Mouse (Mus musculus) CH12.LX (cell line): ENCODE measurements around the gene Mid1. TPM values are rescaled to one million over a fixed set of nuclear protein-coding genes. Genes with fewer than 3 reads are reported as not detected.

Source experiments
- DNase-seq: peaks from one replicate; pipeline ENCODE4 v3.0.0-alpha.2; 2013; ENCODE audit errors: extremely low read depth
- H3K27ac ChIP-seq: 2 replicates; pipeline ENCODE4 v1.5.1; 2012; ENCODE audit warnings: low read depth, mild to moderate bottlenecking, control low read depth, moderate library complexity; ENCODE audit not compliant: insufficient read depth
- H3K27me3 ChIP-seq: replicated peaks from 2 replicates; pipeline ENCODE3; 2012; ENCODE audit warnings: inconsistent platforms
- H3K36me3 ChIP-seq, 2 experiments: replicated peaks in 1 of 2; 2 replicates each; pipeline versions ENCODE3 to v1.6.1; 2012; ENCODE audit warnings: inconsistent platforms in 1 of 2, low read length in 1 of 2, mild to moderate bottlenecking in 1 of 2, mixed read lengths in 1 of 2, moderate library complexity in 1 of 2; ENCODE audit not compliant: control insufficient read depth in 1 of 2, insufficient read depth in 1 of 2
- H3K4me1 ChIP-seq, 2 experiments: 2 replicates each; pipeline ENCODE4 v1.6.1; 2012; ENCODE audit warnings: inconsistent platforms in 1 of 2, moderate library complexity in 1 of 2; ENCODE audit not compliant: insufficient read depth in 2 of 2, control insufficient read depth in 1 of 2
- H3K4me2 ChIP-seq: 2 replicates; pipeline ENCODE4 v1.6.1; 2012; ENCODE audit warnings: low read depth, mild to moderate bottlenecking, control low read depth; ENCODE audit not compliant: poor library complexity, insufficient read depth, severe bottlenecking
- H3K4me3 ChIP-seq, 3 experiments: fragments of 150-350 bp in 1 of 3; sonication (generic) in 1 of 3; replicated peaks in 1 of 3; 2 replicates each; pipeline versions ENCODE3 to v1.5.1; 2011 to 2012; ENCODE audit warnings: low read depth in 2 of 3, low read length in 2 of 3, mild to moderate bottlenecking in 2 of 3, moderate library complexity in 2 of 3, control low read depth in 1 of 3, improper control_type of control experiment in 1 of 3, inconsistent platforms in 1 of 3, mixed read lengths in 1 of 3; ENCODE audit not compliant: poor library complexity in 1 of 3
- H3K79me2 ChIP-seq: replicated peaks from 2 replicates; pipeline ENCODE4 v1.6.1; 2012; ENCODE audit warnings: mild to moderate bottlenecking, moderate library complexity; ENCODE audit not compliant: control insufficient read depth, poor library complexity, insufficient read depth, severe bottlenecking; ENCODE audit errors: extremely low read depth
- H3K9ac ChIP-seq: 2 replicates; pipeline ENCODE4 v1.6.1; 2012; ENCODE audit warnings: low read depth, mild to moderate bottlenecking, control low read depth, moderate library complexity; ENCODE audit not compliant: insufficient read depth
- H3K9me3 ChIP-seq: replicated peaks from 2 replicates; pipeline ENCODE3; 2012; ENCODE audit warnings: low read length, inconsistent platforms, mixed read lengths
- BHLHE40 ChIP-seq: IDR thresholded peaks from 2 replicates; pipeline ENCODE4 v1.6.1; 2011; ENCODE audit warnings: mild to moderate bottlenecking, low read depth, low read length, improper control_type of control experiment
- CHD2 ChIP-seq: IDR thresholded peaks from 2 replicates; pipeline ENCODE4 v1.6.1; 2011; ENCODE audit warnings: low read length, improper control_type of control experiment
- ETS1 ChIP-seq: conservative IDR thresholded peaks from 2 replicates; pipeline ENCODE4 v1.6.1; 2012; ENCODE audit warnings: low read depth, mild to moderate bottlenecking, inconsistent platforms, low read length, improper control_type of control experiment, moderate library complexity
- HCFC1 ChIP-seq: IDR thresholded peaks from 2 replicates; pipeline ENCODE4 v1.6.1; 2012; ENCODE audit warnings: low read depth, mild to moderate bottlenecking, inconsistent platforms, low read length, improper control_type of control experiment
- IRF4 ChIP-seq: IDR thresholded peaks from 2 replicates; pipeline ENCODE4 v1.6.1; 2014; ENCODE audit warnings: low read depth, mild to moderate bottlenecking, inconsistent platforms, low read length, improper control_type of control experiment
- JUND ChIP-seq: conservative IDR thresholded peaks from 2 replicates; pipeline ENCODE4 v1.6.1; 2011; ENCODE audit warnings: low read depth, low read length, improper control_type of control experiment
- MAX ChIP-seq: IDR thresholded peaks from 2 replicates; pipeline ENCODE4 v1.6.1; 2011; ENCODE audit warnings: low read length, improper control_type of control experiment
- MYC ChIP-seq: IDR thresholded peaks from 2 replicates; pipeline ENCODE4 v1.6.1; 2011; ENCODE audit warnings: low read depth, mild to moderate bottlenecking, improper control_type of control experiment, low read length
- NELFE ChIP-seq: IDR thresholded peaks from 2 replicates; pipeline ENCODE4 v1.6.1; 2011; ENCODE audit warnings: low read depth, low read length, improper control_type of control experiment
- NRF1 ChIP-seq: IDR thresholded peaks from 2 replicates; pipeline ENCODE4 v1.6.1; 2014; ENCODE audit warnings: low read depth, mild to moderate bottlenecking, inconsistent platforms, low read length, improper control_type of control experiment, moderate library complexity
- PAX5 ChIP-seq: IDR thresholded peaks from 2 replicates; pipeline ENCODE4 v1.6.1; 2012; ENCODE audit warnings: low read length, inconsistent platforms, mixed read lengths
- SIN3A ChIP-seq: IDR thresholded peaks from 2 replicates; pipeline ENCODE4 v1.6.1; 2012; ENCODE audit warnings: low read length, improper control_type of control experiment, inconsistent platforms
- SMC3 ChIP-seq: IDR thresholded peaks from 2 replicates; pipeline ENCODE4 v1.6.1; 2011; ENCODE audit warnings: low read depth, low read length, improper control_type of control experiment
- TBP ChIP-seq: conservative IDR thresholded peaks from 2 replicates; pipeline ENCODE4 v1.6.1; 2011; ENCODE audit warnings: low read depth, low read length, improper control_type of control experiment
- TCF12 ChIP-seq: IDR thresholded peaks from 2 replicates; pipeline ENCODE4 v1.6.1; 2014; ENCODE audit warnings: low read depth, mild to moderate bottlenecking, inconsistent platforms, low read length, improper control_type of control experiment
- USF1 ChIP-seq: IDR thresholded peaks from 2 replicates; pipeline ENCODE4 v1.6.1; 2014; ENCODE audit warnings: low read depth, mild to moderate bottlenecking, inconsistent platforms, low read length, improper control_type of control experiment
- ZC3H11A ChIP-seq: IDR thresholded peaks from 2 replicates; pipeline ENCODE4 v1.6.1; 2012; ENCODE audit warnings: low read depth, mild to moderate bottlenecking, inconsistent platforms, low read length, improper control_type of control experiment
- ZMIZ1 ChIP-seq: IDR thresholded peaks from 2 replicates; pipeline ENCODE4 v1.6.1; 2012; ENCODE audit warnings: low read depth, mild to moderate bottlenecking, inconsistent platforms, low read length, improper control_type of control experiment
- dilution Hi-C: fragments of 300-500 bp; cut with MboI; formaldehyde crosslinking; loops from 2 replicates; pipeline ENCODE4 v1.14.3; 2020; ENCODE audit warnings: low sequenced_read_pairs; ENCODE audit not compliant: extremely low pct_unique_long_range_greater_than_20kb, extremely low pct_ligation_motif_present
- in situ Hi-C: fragments of 300-500 bp; cut with MboI; formaldehyde crosslinking; loops from 3 replicates; pipeline ENCODE4 v1.14.3; 2019; ENCODE audit warnings: low sequenced_read_pairs, low pct_ligation_motif_present, low pct_unique_long_range_greater_than_20kb, mixed read lengths
- polyA plus RNA-seq: library from polyadenylated mRNA; unstranded; fragments of >175 nt; gene quantifications from 2 replicates; pipeline ENCODE4 v1.2.1, GENCODE M21; 2012; ENCODE audit warnings: low read depth; ENCODE audit not compliant: insufficient read length
- total RNA-seq, 2 experiments: library from RNA; depleted of rRNA; stranded (reverse); fragments of 300-350 nt in 1 of 2; fragments of >200 nt in 1 of 2; gene quantifications; 2 replicates each; pipeline ENCODE4 v1.2.3; 2012 to 2014

Mid1 gene
- total and polyA plus RNA-seq, 3 experiments = 3.3 to 15.0 (median 6.2) TPM

- TF ChIP-seq ETS1 = no peak
- no peak for TF ChIP-seq ZC3H11A
- no peak overlapping the region for H3K9ac ChIP-seq
- H3K9me3 ChIP-seq = no peaks in the 10 kb centered on the region
- no peaks in the 10 kb centered on the region for H3K36me3 ChIP-seq
- H3K79me2 ChIP-seq = no peaks in the 10 kb centered on the region
- no peaks in the 10 kb centered on the region for H3K27me3 ChIP-seq
- no peak for DNase-seq
- in situ Hi-C loops (no loop called here), dilution Hi-C loops (no loop called here)
- no peak overlapping the region for H3K27ac ChIP-seq
- no peak overlapping the region for H3K4me3 ChIP-seq
- no peak overlapping the region for H3K4me2 ChIP-seq
- H3K4me1 ChIP-seq = no peaks in the 10 kb centered on the region
Measured at GRCm38 (mm10) chrX:169813673-169814072, 128.7 kb downstream of the Mid1 start.

GRCm38 (mm10) chrX:169826947-169827346 lies 141.9 kb downstream of the Mid1 start:
- Histone ChIP-seq H3K4me3 (no peak overlapping the region), H3K9ac (no peak overlapping the region), H3K4me1 (peaks cover 0 to 2% of the 10 kb centered on the region in 2 experiments; a peak in 1 of 4 replicates), H3K27me3 (no peaks in the 10 kb centered on the region), H3K27ac (no peak overlapping the region), H3K79me2 (no peaks in the 10 kb centered on the region), H3K4me2 (no peak overlapping the region), H3K36me3 (no peaks in the 10 kb centered on the region), H3K9me3 (no peaks in the 10 kb centered on the region)
- dilution Hi-C loops (no loop called here), in situ Hi-C loops (no loop called here)
- TF ChIP-seq SIN3A (no peak), SMC3 (no peak), HCFC1 (no peak), MYC (no peak), BHLHE40 (no peak), NELFE (no peak), NRF1 (no peak), ZMIZ1 (no peak), CHD2 (no peak), USF1 (no peak), TCF12 (no peak), JUND (no peak), PAX5 (no peak), TBP (no peak), IRF4 (no peak), MAX (no peak)
- no peak for DNase-seq
